Mouse (Mus musculus) heart, adult 18-20 months (tissue): ENCODE results near the gene Cdiptos. TPM values are rescaled to one million over a fixed set of nuclear protein-coding genes. Genes with fewer than 3 reads are reported as not detected.

ENCODE experiments used
- DNase-seq, 2 experiments: peaks; one replicate each; pipeline ENCODE4 v3.0.0; 2021 to 2022; ENCODE audit warnings: mixed read lengths in 1 of 2
- total RNA-seq, 2 experiments: library from RNA; stranded (reverse); gene quantifications; 2 replicates each; pipeline ENCODE4 v1.2.3; 2021

Cdiptos gene
- total RNA-seq, 2 experiments from 2014 or later = 0.59 TPM; not detected in 1

GRCm38 (mm10) chr7:127014320-127014719 is 38.4 kb upstream of the Cdiptos start, which contains the start of gene Mvp:
Mvp (minus strand) TSS chr7:127014621.
- DNase-seq = peak; percentile 89 to 91

DNA sequence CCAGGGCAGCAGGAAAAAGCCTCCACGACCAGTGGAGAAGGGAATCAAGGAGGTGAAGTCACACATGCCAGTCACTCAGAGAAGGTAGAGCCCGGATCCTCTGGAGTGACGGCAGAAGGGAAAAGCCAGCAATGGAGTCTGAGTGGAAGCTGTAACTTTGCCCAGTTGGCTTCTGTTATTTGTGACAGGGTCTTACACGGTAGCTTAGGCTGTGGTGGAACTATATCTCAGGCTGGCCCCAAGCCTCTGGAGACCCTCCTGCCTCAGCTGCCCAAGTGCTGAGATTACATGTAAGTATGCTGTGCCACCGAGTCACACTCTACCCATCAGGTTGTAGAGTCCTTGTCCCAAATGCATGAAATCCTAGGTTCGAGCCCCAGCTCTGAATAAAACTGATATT is 37.5 kb upstream of the Cdiptos start:
- DNase-seq = peak in 1 of 2 experiments; percentile 12

- no peak for DNase-seq
These were observed 36.9 kb upstream of the Cdiptos start for GRCm38 (mm10) chr7:127012845-127013244.

DNA sequence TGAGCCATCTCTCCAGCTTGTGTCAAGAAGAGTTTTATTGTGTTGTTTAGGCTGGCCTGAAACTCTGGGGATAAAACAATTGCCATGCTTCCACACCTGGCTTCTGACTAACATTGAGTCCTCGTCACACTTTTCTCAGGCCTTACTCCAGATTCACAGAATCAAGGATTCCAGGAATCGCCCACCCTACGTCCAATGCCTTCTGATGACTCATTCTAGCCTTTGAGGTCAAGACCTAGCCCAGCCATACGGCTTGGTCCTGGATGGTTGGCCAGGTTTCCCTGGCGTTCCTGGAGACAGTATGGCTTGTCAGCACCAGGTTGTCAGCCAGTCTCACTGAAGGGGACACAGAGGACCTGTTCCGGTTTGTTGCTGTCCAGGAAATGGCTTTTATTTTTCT is 36.5 kb upstream of the Cdiptos start:
- no peak for DNase-seq

- DNase-seq = no peak
These were observed 35.8 kb upstream of the Cdiptos start for GRCm38 (mm10) chr7:127011717-127012116.

- DNase-seq = no peak
These were observed 35.2 kb upstream of the Cdiptos start for GRCm38 (mm10) chr7:127011051-127011450.

DNA sequence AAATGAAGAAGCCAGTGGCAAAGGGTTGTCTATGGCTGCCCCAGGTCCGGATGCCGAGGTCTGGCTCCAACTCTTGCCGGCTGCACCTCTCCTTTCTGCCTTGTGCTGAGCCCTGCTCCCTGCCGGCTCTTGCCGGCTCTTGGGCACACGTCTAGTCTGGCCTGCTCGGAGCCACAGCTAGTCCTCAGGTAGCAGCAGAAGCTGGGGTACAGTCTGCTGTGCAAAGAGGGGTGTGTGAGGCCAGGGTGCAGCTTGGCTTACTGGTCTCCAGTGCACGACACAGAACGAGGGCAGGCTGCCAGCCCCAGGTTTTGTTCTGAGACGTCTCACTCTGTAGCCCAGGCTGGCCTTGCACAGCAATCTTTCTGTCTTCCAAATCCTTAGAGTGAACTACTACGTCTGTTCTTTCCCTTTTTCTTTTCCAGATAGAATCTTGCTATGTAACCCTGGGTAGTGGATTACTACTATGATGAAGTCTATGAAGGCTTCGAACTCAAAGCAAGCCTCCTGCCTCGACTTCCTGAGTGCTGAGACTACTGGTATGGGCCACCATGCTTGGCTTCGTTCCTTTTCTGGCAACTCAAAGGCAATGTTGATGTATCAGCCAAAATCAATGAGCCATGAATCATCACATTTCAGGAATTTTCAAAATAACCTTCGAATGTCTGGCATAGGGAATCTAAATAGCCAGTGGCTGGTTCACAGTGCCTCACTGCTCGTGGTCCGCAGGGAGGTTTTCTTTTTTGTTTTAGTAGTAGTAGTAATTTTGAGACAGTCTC is 33.6 kb upstream of the Cdiptos start:
- peak in 1 of 2 experiments; percentile 15 for DNase-seq

GRCm38 (mm10) chr7:127008239-127009019 is 32.5 kb upstream of the Cdiptos start:
- DNase-seq = peak; percentile 85 to 93

DNA sequence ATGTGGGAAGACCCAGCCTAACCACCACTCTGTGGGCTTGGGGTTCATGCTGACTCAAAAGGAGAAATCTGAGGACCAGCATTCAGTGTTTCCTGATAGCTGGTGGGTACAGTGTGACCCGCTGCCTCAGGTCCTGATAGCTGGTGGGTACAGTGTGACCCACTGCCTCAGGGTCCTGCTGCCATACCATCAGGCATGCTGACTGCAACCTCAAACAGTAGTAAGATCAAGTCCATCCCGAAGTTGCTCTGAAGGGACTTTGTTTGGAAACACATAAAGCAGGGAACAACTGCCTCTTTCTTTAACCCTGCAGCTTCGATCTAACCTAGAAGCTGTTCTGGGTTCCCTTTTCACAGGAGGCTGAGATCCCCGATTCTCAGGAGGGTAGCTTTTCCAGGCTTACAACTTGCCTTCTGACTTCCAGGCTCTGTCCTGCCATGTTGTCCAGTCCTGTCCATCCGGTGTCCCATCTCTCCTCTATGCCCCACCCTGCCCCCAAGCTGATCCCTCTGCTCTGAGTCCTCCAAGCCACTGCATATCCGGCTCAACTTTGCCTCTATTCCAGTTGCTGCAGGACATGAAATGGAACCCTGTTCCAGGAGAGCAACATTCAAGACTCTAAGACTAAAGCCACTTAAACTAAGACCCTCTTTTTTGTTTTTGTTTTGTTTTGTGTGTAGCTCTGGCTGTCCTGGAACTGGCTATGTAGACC is 31.6 kb upstream of the Cdiptos start:
- peak in 1 of 2 experiments; percentile 23 for DNase-seq

- no peak for DNase-seq
These were observed 28.4 kb upstream of the Cdiptos start for GRCm38 (mm10) chr7:127004122-127004875.

DNA sequence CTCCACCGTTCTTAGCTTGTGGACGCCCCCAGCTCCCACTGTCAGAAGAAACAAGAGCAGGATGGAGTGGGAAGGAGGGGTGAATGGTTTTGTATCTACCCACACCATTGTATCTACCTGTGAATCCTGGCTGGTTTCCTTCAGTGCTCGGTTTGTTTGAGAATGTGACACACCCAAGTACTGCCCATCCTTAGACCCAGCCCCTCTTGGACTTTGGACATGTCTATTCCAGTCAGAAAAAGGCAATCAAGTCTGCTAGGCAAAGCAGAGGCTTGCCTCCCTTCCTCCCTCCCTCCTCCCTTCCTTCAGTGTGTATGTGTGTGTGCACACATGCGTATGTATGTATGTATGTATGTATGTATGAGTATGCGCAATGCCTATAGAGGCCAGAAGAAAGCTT is 27.7 kb upstream of the Cdiptos start:
- DNase-seq = no peak

DNA sequence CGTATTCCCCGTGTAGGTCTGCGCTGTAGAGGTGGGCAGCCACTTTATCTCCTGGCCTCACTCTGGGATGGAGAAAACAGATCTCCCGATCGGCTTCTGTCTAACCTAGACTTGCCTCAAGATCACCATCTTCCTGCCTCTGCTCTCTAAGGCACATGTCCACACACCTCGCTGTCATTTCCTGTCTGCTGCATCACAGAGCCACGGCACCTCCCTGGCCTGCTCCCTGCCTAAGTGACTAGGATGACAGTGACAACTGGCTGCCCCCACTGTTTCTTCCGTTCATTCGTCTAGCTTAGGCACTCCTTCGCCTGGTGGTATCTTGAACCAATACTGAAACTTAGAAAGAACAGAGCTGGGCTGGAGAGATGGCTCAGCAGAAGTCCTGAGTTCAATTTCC is 23.7 kb upstream of the Cdiptos start:
- no peak for DNase-seq

DNA sequence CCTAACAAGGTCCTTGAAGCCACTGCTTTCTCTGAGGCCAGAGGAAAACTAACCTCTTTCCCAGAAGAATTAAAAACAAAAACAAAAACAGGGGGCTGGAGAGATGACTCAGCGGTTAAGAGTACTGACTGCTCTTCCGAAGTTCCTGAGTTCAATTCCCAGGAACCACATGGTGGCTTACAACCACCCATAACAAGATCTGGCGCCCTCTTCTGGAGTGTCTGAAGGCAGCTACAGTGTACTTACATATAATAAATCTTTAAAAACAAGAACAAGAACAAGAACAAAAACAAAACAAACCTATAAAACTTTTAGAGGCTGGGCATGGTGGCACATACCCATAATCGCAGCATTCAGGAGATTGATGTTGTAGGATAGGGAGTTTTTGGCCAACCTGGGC is 20.6 kb upstream of the Cdiptos start:
- no peak for DNase-seq

- DNase-seq = no peak
These were observed 12.9 kb upstream of the Cdiptos start for GRCm38 (mm10) chr7:126988816-126989215.

DNA sequence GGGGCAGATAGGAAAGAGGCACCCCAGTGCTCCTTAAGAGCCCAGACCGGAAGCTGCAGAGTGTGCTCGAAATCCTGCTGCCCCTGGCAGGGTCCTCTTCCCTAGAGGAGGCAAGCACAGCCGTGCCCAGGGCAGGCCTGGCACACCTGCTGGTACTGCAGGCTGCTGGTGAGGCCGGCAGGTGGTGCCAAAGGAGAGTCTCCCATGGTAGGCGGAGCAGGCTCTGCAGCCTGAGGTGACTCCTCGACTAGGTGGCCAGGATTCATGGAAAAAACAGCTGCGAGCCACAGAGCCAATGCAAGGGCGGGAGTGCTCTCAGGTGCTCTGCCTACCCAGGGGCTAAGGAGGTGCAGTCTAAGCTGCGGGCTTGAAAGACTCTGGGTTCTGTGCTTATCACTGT is 10.4 kb upstream of the Cdiptos start:
- DNase-seq = peak; percentile 41 to 50

DNA sequence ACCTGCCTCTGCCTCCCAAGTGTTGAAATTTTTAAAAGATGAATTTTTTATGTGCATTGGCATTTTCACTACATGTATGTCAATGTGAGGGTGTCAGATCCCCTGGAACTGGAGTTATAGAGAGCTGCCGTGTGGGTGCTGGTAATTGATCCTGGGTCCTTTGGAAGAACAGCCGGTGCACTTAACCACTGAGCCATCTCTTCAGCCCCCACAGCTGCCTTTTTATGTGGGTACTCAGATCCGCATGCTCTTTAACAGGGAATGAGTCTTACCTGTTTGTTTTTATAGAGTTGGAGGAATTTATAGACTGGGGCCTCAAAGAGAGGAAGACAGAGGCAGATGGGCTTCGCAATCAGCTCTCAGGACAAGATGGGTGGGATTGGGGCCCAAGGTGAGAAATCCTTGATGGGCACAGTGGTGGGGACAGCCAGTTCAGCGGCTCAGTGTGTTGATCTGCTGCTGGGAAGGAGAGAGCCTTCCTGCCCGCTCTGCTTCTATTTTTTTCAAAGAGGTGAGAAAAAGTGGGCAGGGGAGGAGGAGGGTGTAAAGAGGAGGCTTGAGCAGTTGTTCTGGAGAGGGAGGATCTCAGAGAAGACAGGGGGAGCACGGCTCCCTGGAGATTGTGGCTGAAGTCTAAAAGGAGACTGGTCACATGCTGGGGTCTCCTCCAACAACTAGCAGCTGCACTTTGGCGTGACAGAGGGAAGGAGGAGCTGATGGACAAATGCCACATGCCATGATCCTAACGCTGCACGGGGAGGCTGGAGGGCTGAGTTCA is 9.0 kb upstream of the Cdiptos start:
- no peak for DNase-seq

GRCm38 (mm10) chr7:126983113-126983512 is 7.2 kb upstream of the Cdiptos start:
- no peak for DNase-seq

DNA sequence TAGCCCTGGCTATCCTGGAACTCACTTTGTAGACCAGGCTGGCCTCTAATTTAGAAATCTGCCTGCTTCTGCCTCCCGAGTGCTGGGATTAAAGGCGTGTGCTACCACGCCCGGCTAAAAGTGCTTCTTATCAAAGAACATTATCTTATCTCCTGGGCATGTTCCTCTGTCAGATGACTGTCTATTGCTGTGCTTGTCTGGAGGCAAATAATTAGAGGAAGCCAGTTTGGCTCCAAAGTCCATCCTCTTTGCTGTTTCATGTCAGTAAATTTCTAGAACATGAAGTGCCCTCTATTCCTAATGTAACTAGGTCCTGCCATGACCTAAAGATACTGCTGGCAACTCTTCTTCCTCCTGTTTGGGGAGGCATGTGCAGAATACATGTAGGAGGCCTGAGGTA is 6.2 kb upstream of the Cdiptos start:
- no peak for DNase-seq

DNA sequence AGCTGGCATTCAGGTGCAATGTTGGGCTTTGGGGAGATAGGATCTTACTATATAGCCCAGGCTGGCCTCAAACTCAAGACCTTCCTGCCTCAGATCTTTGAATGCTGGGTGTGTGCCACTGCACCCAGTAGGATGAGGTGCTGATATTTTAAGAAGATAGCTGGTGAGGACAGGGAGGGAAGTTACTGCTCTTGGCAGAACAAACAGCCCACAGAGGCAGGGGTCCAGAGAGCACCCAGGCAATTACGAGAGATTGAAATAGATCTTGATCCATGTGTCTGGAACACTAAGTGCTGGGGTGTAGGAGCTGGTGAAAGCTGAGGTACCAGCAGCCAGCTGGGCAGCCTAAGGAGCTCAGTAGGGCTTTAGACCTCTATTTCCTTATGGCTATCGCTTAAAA is 5.7 kb upstream of the Cdiptos start:
- no peak for DNase-seq

DNA sequence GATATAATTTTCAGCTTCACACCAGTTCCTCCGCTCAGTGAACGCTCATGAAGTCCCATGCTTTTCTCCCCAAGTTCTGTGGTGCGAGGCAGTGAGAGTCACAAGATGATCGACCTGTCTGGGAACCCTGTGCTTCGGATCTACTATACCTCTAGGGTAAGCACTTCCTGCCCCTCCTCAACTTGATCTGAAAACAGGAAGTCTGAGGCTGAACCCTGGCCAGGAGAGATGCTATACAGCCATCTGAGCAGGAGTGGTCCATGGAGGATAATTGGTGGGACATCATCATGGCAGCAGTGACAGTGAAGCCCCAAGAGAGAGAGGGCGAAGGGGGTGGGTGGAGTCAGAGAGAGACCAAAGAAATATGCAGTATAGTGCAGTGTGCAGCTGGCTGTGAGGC is 2.9 kb upstream of the Cdiptos start:
- no peak for DNase-seq

DNA sequence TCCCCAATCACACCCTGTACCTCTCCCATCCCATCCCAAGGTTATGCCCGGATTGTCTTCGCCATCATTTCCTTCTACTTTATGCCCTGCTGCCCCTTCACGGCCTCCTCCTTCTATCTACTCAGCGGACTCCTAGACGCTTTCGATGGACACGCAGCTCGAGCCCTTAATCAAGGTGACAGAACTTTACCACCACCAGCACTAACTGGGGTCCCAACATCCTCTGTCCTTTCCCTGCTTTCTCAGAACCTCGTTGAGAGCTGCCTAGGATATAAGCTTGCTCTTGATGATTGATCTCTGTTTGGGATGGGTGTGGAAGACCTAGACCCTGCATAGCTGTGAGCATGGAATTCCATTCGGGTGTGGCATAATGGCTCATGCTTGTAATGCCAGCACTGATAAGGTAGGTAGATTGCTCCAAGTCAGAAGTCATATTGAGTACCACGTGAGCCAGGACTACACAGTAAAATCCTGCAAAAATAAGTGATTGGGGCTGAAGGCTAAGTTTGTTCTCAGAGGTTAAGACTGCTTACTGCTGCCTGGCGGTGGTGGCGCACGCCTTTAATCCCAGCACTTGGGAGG is 1.1 kb upstream of the Cdiptos start:
- peak in 1 of 2 experiments; percentile 24 for DNase-seq

DNA sequence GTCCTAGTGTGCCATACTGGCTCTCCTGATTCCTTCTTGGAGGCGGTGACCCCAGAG is 177 bp downstream of the Cdiptos start, which contains the start of gene Cdipt:
TSS of gene Cdipt (plus strand) at position 22 of the 57 bp plus-strand sequence.
- no peak for DNase-seq
